Mouse (Mus musculus) lung, postnatal 0 days (tissue): ENCODE data around the gene Rps7. TPM values are rescaled to one million over a fixed set of nuclear protein-coding genes. Genes with fewer than 3 reads are reported as not detected.
A peak's percentile ranks its signal among the peaks of the same experiment; 100 is the strongest.

Experiments used
- ATAC-seq: fragments of 200-750 bp; cut with Nextera tagmentation; 2 replicates; pipeline ENCODE4 v1.8.0; 2017; ENCODE audit warnings: moderate library complexity
- DNase-seq: peaks from one replicate; pipeline ENCODE4 v3.0.0-alpha.2; 2016; ENCODE audit warnings: low spot score
- H3K27ac ChIP-seq: fragments of 300-500 bp; sonication (generic); 2 replicates; pipeline ENCODE4 v1.5.1; 2014; ENCODE audit warnings: antibody characterized with exemption, mild to moderate bottlenecking, low read length, mixed read lengths
- H3K27me3 ChIP-seq: fragments of 300-500 bp; sonication (generic); replicated peaks from 2 replicates; pipeline ENCODE4 v1.6.1; 2014; ENCODE audit warnings: low read length, mixed read lengths; ENCODE audit not compliant: insufficient read depth
- H3K36me3 ChIP-seq: fragments of 300-500 bp; sonication (generic); 2 replicates; pipeline ENCODE4 v1.6.1; 2014; ENCODE audit warnings: low read length, mixed read lengths; ENCODE audit not compliant: insufficient read depth
- H3K4me1 ChIP-seq: fragments of 300-500 bp; sonication (generic); 2 replicates; pipeline ENCODE4 v1.6.1; 2014; ENCODE audit warnings: antibody characterized with exemption, low read depth, low read length, mixed read lengths; ENCODE audit not compliant: insufficient read depth
- H3K4me2 ChIP-seq: fragments of 300-500 bp; sonication (generic); replicated peaks from 2 replicates; pipeline ENCODE4 v1.6.1; 2014; ENCODE audit warnings: low read depth, mild to moderate bottlenecking, low read length, moderate library complexity, mixed read lengths
- H3K4me3 ChIP-seq: fragments of 300-500 bp; sonication (generic); 2 replicates; pipeline ENCODE4 v1.5.1; 2014; ENCODE audit warnings: low read depth, low read length
- H3K9ac ChIP-seq: fragments of 300-500 bp; sonication (generic); replicated peaks from 2 replicates; pipeline ENCODE4 v1.6.1; 2014; ENCODE audit warnings: low read depth, mild to moderate bottlenecking
- H3K9me3 ChIP-seq: fragments of 300-500 bp; sonication (generic); 2 replicates; pipeline ENCODE4 v1.6.1; 2016; ENCODE audit warnings: low read length, mixed read lengths
- CTCF ChIP-seq: IDR thresholded peaks from 2 replicates; pipeline ENCODE4 v1.5.1; 2016; ENCODE audit warnings: antibody characterized with exemption, mild to moderate bottlenecking
- EP300 ChIP-seq: IDR thresholded peaks from 2 replicates; pipeline ENCODE4 v1.6.1; 2016; ENCODE audit warnings: antibody characterized with exemption, mild to moderate bottlenecking, control low read depth
- WGBS: fragments of 180-500 bp; shearing (Covaris S2); extraction: QIAGEN DNeasy Blood & Tissue Kit; methylation state at CpG from one replicate; pipeline ENCODE4 v1.1.7; 2014; 5-methylcytosine and 5-hydroxymethylcytosine counted together
- polyA plus RNA-seq: library from polyadenylated mRNA; unstranded; fragments of >200 nt; fragmentation: Nextera tagmentation; extraction: Ambion mirVana; gene quantifications from 2 replicates; pipeline ENCODE4 v1.2.1, GENCODE M21; 2015

Gene Rps7
- polyA plus RNA-seq, 1 experiment from 2014 or later, result 592 TPM

- no peak overlapping the region for H3K9ac ChIP-seq
- no peak overlapping the region for H3K27ac ChIP-seq
Observed at GRCm38 (mm10) chr12:28622167-28622532, 13.6 kb downstream of the Rps7 start.

GRCm38 (mm10) chr12:28621451-28622166 lies 14.1 kb downstream of the Rps7 start:
- H3K27ac ChIP-seq, result no peak overlapping the region
- no peak overlapping the region for H3K9ac ChIP-seq
- WGBS, result 5% methylated on average over 7 of the region's 7 CpGs
- no peaks in the 10 kb centered on the region for H3K9me3 ChIP-seq
- no peak for DNase-seq
- H3K36me3 ChIP-seq, result no peaks in the 10 kb centered on the region
- peak; percentile 29 for TF ChIP-seq CTCF
- TF ChIP-seq EP300, result no peak
- no peak overlapping the region for H3K4me2 ChIP-seq
- no peak for ATAC-seq
- H3K4me1 ChIP-seq, result no peaks in the 10 kb centered on the region
- no peaks in the 10 kb centered on the region for H3K27me3 ChIP-seq
- no peak overlapping the region for H3K4me3 ChIP-seq

More at GRCm38 (mm10) chr12:28622167-28622532, 13.6 kb downstream of the Rps7 start:
- TF ChIP-seq CTCF (no peak), EP300 (no peak)
- no peak overlapping the region for H3K4me2 ChIP-seq
- DNase-seq, result no peak
- no peaks in the 10 kb centered on the region for H3K27me3 ChIP-seq
- no peaks in the 10 kb centered on the region for H3K36me3 ChIP-seq
- no peaks in the 10 kb centered on the region for H3K4me1 ChIP-seq
- no peak for ATAC-seq
- 21% methylated on average over 5 of the region's 5 CpGs for WGBS
- H3K9me3 ChIP-seq, result no peaks in the 10 kb centered on the region
- no peak overlapping the region for H3K4me3 ChIP-seq

DNA sequence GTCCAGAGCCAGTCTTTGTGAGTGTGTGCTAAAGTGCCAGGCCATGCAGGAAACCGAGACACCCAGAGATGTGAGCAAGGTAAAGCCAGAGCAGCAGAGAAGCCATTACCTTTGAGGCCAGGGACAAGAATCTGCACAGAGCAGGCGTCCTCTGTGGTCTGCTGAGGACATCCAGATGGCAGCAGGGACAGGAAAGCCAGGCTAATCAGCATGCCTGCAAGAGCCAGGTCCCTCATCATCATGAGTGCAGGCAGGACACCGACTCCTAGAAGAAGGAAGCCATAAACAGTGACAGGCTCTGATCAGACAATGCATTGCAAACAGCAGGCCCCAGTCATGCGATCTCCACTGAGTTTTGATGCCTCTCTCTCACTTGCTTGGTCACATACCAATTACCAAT lies 18.5 kb downstream of the Rps7 start:
- no peak overlapping the region for H3K4me2 ChIP-seq
- no peak overlapping the region for H3K4me3 ChIP-seq
- no peaks in the 10 kb centered on the region for H3K27me3 ChIP-seq
- H3K9me3 ChIP-seq, result no peaks in the 10 kb centered on the region
- ATAC-seq, result no peak
- no peak overlapping the region for H3K9ac ChIP-seq
- DNase-seq, result no peak
- TF ChIP-seq CTCF (no peak), EP300 (no peak)
- H3K36me3 ChIP-seq, result no peaks in the 10 kb centered on the region
- WGBS, result 49% methylated on average over 4 of the region's 4 CpGs
- no peaks in the 10 kb centered on the region for H3K4me1 ChIP-seq
- no peak overlapping the region for H3K27ac ChIP-seq

GRCm38 (mm10) chr12:28614401-28614800 lies 21.4 kb downstream of the Rps7 start:
- Histone ChIP-seq H3K4me1 (no peaks in the 10 kb centered on the region), H3K36me3 (no peaks in the 10 kb centered on the region), H3K4me3 (no peak overlapping the region), H3K27ac (no peak overlapping the region), H3K27me3 (no peaks in the 10 kb centered on the region), H3K4me2 (no peak overlapping the region), H3K9me3 (no peaks in the 10 kb centered on the region), H3K9ac (no peak overlapping the region)
- TF ChIP-seq CTCF, result no peak
- TF ChIP-seq EP300, result no peak
- ATAC-seq, result peak; percentile 33; the same call in 1 of the 2 replicates
- 60% methylated on average over 7 of the region's 7 CpGs for WGBS
- DNase-seq, result no peak

- Histone ChIP-seq H3K4me1 (no peaks in the 10 kb centered on the region), H3K27ac (no peak overlapping the region), H3K36me3 (no peaks in the 10 kb centered on the region), H3K9me3 (no peaks in the 10 kb centered on the region), H3K4me3 (no peak overlapping the region), H3K9ac (no peak overlapping the region), H3K27me3 (no peaks in the 10 kb centered on the region), H3K4me2 (no peak overlapping the region)
- DNase-seq, result no peak
- ATAC-seq, result no peak
- TF ChIP-seq EP300 (no peak), CTCF (no peak)
- 45% methylated on average over 6 of the region's 6 CpGs for WGBS
Observed at GRCm38 (mm10) chr12:28612391-28612790, 23.4 kb downstream of the Rps7 start.

GRCm38 (mm10) chr12:28607546-28608305 lies 28.0 kb downstream of the Rps7 start:
- Histone ChIP-seq H3K27me3 (no peaks in the 10 kb centered on the region), H3K36me3 (no peaks in the 10 kb centered on the region), H3K9ac (no peak overlapping the region), H3K4me3 (no peak overlapping the region), H3K9me3 (no peaks in the 10 kb centered on the region), H3K27ac (no peak overlapping the region), H3K4me2 (no peak overlapping the region), H3K4me1 (no peaks in the 10 kb centered on the region)
- DNase-seq (no peak), ATAC-seq (no peak; the same call in 1 of the 2 replicates)
- TF ChIP-seq EP300 (no peak), CTCF (no peak)
- 54% methylated on average over 17 of the region's 17 CpGs for WGBS
